Mouse (Mus musculus) limb, embryonic 14.5 days (tissue): ENCODE measurements at regions not wholly inside any gene's neighbourhood (a gene's known extent, or its start where the extent isn't known, plus 50 kb on each side); places are given as distances from the start of the nearest gene placed in this dataset.

ENCODE experiments used
- ATAC-seq: fragments of 200-750 bp; cut with Nextera tagmentation; 2 replicates; pipeline ENCODE4 v1.8.0; 2017; ENCODE audit warnings: low read depth, moderate number of reproducible peaks, moderate TSS enrichment; ENCODE audit not compliant: low FRiP score
- DNase-seq: peaks from one replicate; pipeline ENCODE4 v3.0.0-alpha.2; 2015; ENCODE audit warnings: low spot score
- H3K27ac ChIP-seq: fragments of 300-500 bp; sonication (generic); replicated peaks from 2 replicates; pipeline ENCODE4 v1.5.1; 2014; ENCODE audit warnings: low read depth, mild to moderate bottlenecking, low read length, moderate library complexity, mixed read lengths
- H3K27me3 ChIP-seq: fragments of 300-500 bp; sonication (generic); 2 replicates; pipeline ENCODE4 v1.6.1; 2014; ENCODE audit warnings: low read length, mixed read lengths; ENCODE audit not compliant: control insufficient read depth, insufficient read depth
- H3K36me3 ChIP-seq: fragments of 300-500 bp; sonication (generic); 2 replicates; pipeline ENCODE4 v1.6.1; 2014; ENCODE audit warnings: mild to moderate bottlenecking, low read length, moderate library complexity, mixed read lengths; ENCODE audit not compliant: control insufficient read depth, insufficient read depth
- H3K4me1 ChIP-seq: fragments of 300-500 bp; sonication (generic); 2 replicates; pipeline ENCODE4 v1.6.1; 2014; ENCODE audit warnings: antibody characterized with exemption, low read length, mixed read lengths; ENCODE audit not compliant: control insufficient read depth, insufficient read depth
- H3K4me2 ChIP-seq: fragments of 300-500 bp; sonication (generic); replicated peaks from 2 replicates; pipeline ENCODE4 v1.6.1; 2014; ENCODE audit warnings: low read depth, mild to moderate bottlenecking, low read length, moderate library complexity; ENCODE audit not compliant: severe bottlenecking
- H3K4me3 ChIP-seq: fragments of 300-500 bp; sonication (generic); replicated peaks from 2 replicates; pipeline ENCODE4 v1.5.1; 2014; ENCODE audit warnings: low read length
- H3K9ac ChIP-seq: fragments of 300-500 bp; sonication (generic); 2 replicates; pipeline ENCODE4 v1.6.1; 2014; ENCODE audit warnings: mild to moderate bottlenecking, low read depth, low read length, moderate library complexity; ENCODE audit not compliant: severe bottlenecking
- H3K9me3 ChIP-seq: fragments of 300-500 bp; sonication (generic); 2 replicates; pipeline ENCODE4 v1.6.1; 2016; ENCODE audit warnings: low read length; ENCODE audit not compliant: control insufficient read depth
- POLR2A ChIP-seq: fragments of 200-500 bp; IDR thresholded peaks from 2 replicates; pipeline ENCODE4 v1.8.0; 2012; ENCODE audit warnings: inconsistent platforms, mild to moderate bottlenecking, moderate library complexity, borderline replicate concordance; ENCODE audit not compliant: insufficient read depth, insufficient read length; ENCODE audit errors: extremely low read depth
- WGBS: fragments of 180-500 bp; shearing (Covaris S2); extraction: QIAGEN DNeasy Blood & Tissue Kit; methylation state at CpG from one replicate; pipeline ENCODE4 v1.1.7; 2014; 5-methylcytosine and 5-hydroxymethylcytosine counted together

GRCm38 (mm10) chr7:106494851-106495250 is 185.5 kb downstream of the Olfr693 start:
- H3K4me3 ChIP-seq, result no peak overlapping the region
- no peak overlapping the region for H3K4me2 ChIP-seq
- TF ChIP-seq POLR2A, result no peak
- no peak overlapping the region for H3K27ac ChIP-seq
- H3K27me3 ChIP-seq, result no peaks in the 10 kb centered on the region
- WGBS, result 64% methylated on average over 2 of the region's 2 CpGs
- H3K4me1 ChIP-seq, result no peaks in the 10 kb centered on the region
- DNase-seq (no peak), ATAC-seq (no peak)
- H3K9me3 ChIP-seq, result no peaks in the 10 kb centered on the region
- H3K36me3 ChIP-seq, result no peaks in the 10 kb centered on the region
- no peak overlapping the region for H3K9ac ChIP-seq
